Mouse (Mus musculus) lung, adult 2 months (tissue): ENCODE results near the gene Stkld1. TPM values are rescaled to one million over a fixed set of nuclear protein-coding genes. Genes with fewer than 3 reads are reported as not detected.

ENCODE experiments used
- DNase-seq: peaks from one replicate; pipeline ENCODE4 v3.0.0; 2022
- H3K4me1 ChIP-seq: fragments of 200-500 bp; 2 replicates; pipeline ENCODE4 v1.6.1; 2011; ENCODE audit warnings: low read length; ENCODE audit not compliant: control insufficient read depth, insufficient read depth
- H3K4me3 ChIP-seq: fragments of 200-500 bp; replicated peaks from 2 replicates; pipeline ENCODE3; 2011; ENCODE audit warnings: low read depth, mild to moderate bottlenecking, control low read depth, low read length; ENCODE audit errors: extremely low read depth
- CTCF ChIP-seq: fragments of 200-500 bp; IDR thresholded peaks from 2 replicates; pipeline ENCODE4 v1.5.1; 2011; ENCODE audit warnings: mild to moderate bottlenecking, low read length, control low read depth; ENCODE audit not compliant: insufficient read depth
- POLR2A ChIP-seq: fragments of 200-500 bp; IDR thresholded peaks from 2 replicates; pipeline ENCODE4 v1.6.1; 2011; ENCODE audit warnings: low read depth, mild to moderate bottlenecking, control low read depth, low read length, borderline replicate concordance; ENCODE audit errors: extremely low read depth
- WGBS: fragments of 180-500 bp; shearing (Covaris S2); methylation state at CpG from one replicate; pipeline ENCODE4 v1.1.7; 2018; 5-methylcytosine and 5-hydroxymethylcytosine counted together
- polyA plus RNA-seq: library from polyadenylated mRNA; depleted of rRNA; stranded (reverse); fragments of >200 nt; gene quantifications from 2 replicates; pipeline ENCODE4 v1.2.3, GENCODE M21; 2012

Stkld1 gene
- polyA plus RNA-seq, 1 experiment, result 0.31 TPM

DNA sequence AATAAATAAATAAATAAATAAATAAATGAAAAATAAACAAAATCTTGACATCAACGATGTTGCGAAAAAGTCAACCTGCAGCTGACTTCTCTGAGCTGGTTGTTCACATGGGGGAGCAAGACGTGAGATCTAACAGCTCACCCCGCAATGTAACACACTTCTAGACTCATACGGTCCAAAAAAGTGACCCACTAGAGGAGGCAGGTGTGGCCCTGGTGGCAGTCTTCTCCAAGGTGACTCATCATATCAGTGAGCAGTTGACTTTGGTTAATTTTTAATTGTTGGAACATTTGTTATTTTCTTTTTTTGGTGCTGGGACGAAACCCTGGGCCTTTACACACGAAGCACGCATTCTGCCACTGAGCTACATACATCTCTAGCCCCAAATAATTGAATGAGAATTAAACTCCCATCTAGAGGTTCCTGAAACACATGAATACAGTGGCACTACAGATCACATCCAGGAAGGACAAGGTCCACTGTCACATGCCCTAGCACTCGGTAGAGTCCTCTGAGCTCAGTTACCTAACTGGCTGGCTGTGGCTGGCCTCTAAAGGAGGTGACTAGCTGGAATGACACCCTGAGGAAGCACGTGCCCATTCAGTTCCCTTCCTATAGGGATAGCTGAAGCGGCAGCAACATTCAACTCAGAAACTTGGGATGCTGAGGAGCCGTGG, 23.1 kb downstream of the Stkld1 start:
- WGBS, result 87% methylated on average over 12 of the region's 12 CpGs
- no peak for DNase-seq
- Histone ChIP-seq H3K4me1 (no peaks in the 10 kb centered on the region), H3K4me3 (no peak overlapping the region)
- TF ChIP-seq POLR2A, result no peak
- no peak for TF ChIP-seq CTCF

GRCm38 (mm10) chr2:26957488-26957859, 23.6 kb downstream of the Stkld1 start:
- no peak for DNase-seq
- no peak overlapping the region for H3K4me3 ChIP-seq
- WGBS, result 74% methylated on average over 2 of the region's 2 CpGs
- no peaks in the 10 kb centered on the region for H3K4me1 ChIP-seq
- TF ChIP-seq CTCF (no peak), POLR2A (no peak)

- TF ChIP-seq CTCF (no peak), POLR2A (no peak)
- no peak for DNase-seq
- Histone ChIP-seq H3K4me3 (no peak overlapping the region), H3K4me1 (peaks cover 5% of the 10 kb centered on the region)
- 67% methylated on average over 4 of the region's 4 CpGs for WGBS
Observed at GRCm38 (mm10) chr2:26960756-26961155, 26.9 kb downstream of the Stkld1 start.

DNA sequence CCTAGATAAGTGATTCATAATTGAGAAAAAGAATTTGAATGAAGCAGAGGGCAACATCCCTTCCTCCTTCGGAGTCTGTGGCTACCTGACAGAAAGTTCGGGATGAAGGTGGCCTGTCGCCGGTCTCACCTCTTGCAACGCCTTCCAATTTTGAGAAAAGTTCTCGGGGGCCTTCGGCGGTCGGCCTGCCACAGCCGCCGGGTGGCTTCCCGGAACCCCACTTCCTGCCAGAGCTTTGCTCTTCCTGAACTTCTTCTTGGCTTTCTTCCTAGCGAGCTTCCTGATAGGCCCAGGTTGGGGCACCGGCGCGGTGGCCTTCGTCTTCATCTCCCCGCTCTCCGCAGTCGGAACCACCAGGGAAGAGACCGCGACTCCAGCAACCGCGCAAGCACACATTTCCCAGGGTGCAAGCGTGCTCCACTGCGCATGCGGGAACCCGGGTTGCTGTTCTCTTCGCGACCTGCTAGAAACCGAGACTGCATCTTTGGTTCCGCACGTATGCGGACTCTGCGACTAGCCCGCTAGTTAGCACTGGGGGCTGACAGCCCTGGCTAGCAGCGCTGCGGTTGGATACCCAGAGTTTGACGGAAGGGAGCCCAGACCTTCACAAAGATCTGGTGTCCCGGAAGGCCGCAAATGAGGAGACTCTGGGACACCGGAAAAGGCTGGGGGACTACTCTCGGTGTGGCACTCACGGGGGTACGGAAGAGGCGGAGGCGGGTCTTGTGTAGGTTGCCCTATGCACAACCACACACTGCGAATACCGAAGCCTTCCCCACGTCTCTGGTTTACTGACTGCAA, 30.3 kb downstream of the Stkld1 start, which contains the start of gene Rexo4:
Rexo4 (minus strand) TSS at position 464 of the 801 bp plus-strand sequence.
- Histone ChIP-seq H3K4me3 (peak within 1 kb of the TSS; percentile 86), H3K4me1 (peaks cover 5% of the 10 kb centered on the region)
- under 1% methylated on average over 50 of the region's 50 CpGs for WGBS
- TF ChIP-seq CTCF (no peak), POLR2A (peak; percentile 90; the same call in 1 of the 2 replicates)
- DNase-seq, result peak; percentile 93

- Histone ChIP-seq H3K4me1 (peaks cover 5% of the 10 kb centered on the region), H3K4me3 (peak overlapping the region; percentile 86)
- 12% methylated on average over 14 of the region's 14 CpGs for WGBS
- DNase-seq, result no peak
- TF ChIP-seq POLR2A, result no peak
Observed at GRCm38 (mm10) chr2:26964724-26965370, 31.0 kb downstream of the Stkld1 start.

GRCm38 (mm10) chr2:26967262-26967661, 33.4 kb downstream of the Stkld1 start:
- no peak for DNase-seq
- 76% methylated on average over 2 of the region's 2 CpGs for WGBS
- Histone ChIP-seq H3K4me1 (peaks cover 5% of the 10 kb centered on the region), H3K4me3 (no peak overlapping the region)
- TF ChIP-seq POLR2A (no peak), CTCF (no peak)

- TF ChIP-seq CTCF (no peak), POLR2A (no peak)
- no peak for DNase-seq
- H3K4me3 ChIP-seq, result no peak within 1 kb of the TSS
- no peaks in the 10 kb centered on the region for H3K4me1 ChIP-seq
- WGBS, result 41% methylated on average over 3 of the region's 3 CpGs
Observed at GRCm38 (mm10) chr2:26973116-26973515, 39.3 kb downstream of the Stkld1 start, which contains the start of gene Adamts13. Gene Adamts13, plus strand, starts transcription at chr2:26973416.

- no peak for DNase-seq
- TF ChIP-seq CTCF, result no peak
- no peak for TF ChIP-seq POLR2A
- WGBS, result 19% methylated on average over 4 of the region's 4 CpGs
- no peaks in the 10 kb centered on the region for H3K4me1 ChIP-seq
- no peak overlapping the region for H3K4me3 ChIP-seq
Observed at GRCm38 (mm10) chr2:26973960-26974359, 40.1 kb downstream of the Stkld1 start.

- no peak overlapping the region for H3K4me3 ChIP-seq
- WGBS, result 63% methylated on average over 1 of the region's 1 CpGs
- TF ChIP-seq CTCF, result no peak
- no peak for TF ChIP-seq POLR2A
- DNase-seq, result no peak
- H3K4me1 ChIP-seq, result no peaks in the 10 kb centered on the region
Observed at GRCm38 (mm10) chr2:26980361-26980760, 46.5 kb downstream of the Stkld1 start.

DNA sequence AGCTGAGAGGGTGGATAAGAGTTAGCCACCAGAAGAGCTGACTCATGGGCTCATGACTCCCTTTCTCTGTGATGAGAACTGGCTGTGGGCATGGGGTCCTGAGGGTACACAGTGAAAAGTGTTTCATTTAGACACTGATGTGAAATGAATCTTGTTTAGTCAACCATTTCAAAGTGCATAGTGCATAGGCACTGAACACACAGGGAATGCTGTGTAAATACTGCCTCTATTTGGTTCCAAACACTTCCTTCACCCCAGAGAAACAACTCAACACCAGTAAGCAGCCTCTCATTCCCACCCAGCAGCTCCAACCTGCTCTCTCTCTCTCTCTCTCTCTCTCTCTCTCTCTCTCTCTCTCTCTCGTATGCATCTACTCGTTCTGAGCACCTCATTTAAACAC, 50.3 kb downstream of the Stkld1 start:
- TF ChIP-seq CTCF, result no peak
- Histone ChIP-seq H3K4me3 (no peak overlapping the region), H3K4me1 (no peaks in the 10 kb centered on the region)
- DNase-seq, result no peak
- 49% methylated on average over 2 of the region's 2 CpGs for WGBS
